Mouse (Mus musculus): ENCODE measurements around the gene Mtus2. TPM values are rescaled to one million over a fixed set of nuclear protein-coding genes. Genes with fewer than 3 reads are reported as not detected.

The Mtus2 gene
- polyA plus RNA-seq, 1 experiment from 2014 or later, result 15.8 TPM

DNA sequence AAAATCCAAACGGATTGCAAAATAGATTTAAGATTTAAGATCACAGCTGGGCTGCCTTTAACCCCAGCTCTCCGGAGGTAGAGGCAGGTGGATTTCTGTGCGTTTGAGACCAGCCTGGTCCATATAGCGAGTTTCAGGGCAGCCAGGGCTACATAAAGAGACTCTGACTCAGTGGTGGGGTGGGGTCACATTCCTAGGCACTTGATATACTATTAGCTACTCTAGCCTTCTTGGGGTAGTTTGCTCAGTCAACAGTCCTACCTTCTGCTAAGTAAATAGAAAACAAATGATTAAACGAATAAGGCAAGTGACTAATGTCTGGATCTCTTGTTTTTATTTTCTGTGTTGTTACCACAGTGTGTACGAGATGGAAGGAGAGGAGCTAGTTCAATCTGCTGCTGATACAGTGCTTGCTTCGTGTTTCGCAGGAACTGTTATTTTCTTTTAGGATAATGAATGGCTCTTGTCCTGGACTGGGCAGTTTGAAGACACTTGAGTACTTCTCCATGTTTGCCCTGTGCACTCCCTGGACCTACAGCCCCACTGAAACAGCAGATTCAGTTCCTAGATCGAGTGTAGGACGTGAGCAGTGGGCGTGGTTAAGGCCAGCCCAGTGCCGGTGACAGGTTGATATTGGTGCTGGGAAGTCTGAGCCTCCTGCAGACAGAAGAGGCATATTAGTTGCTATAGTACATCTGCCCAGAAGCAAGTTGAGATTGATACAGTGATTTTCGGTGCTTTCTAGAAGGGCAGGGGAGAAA lies 6.9 kb downstream of the Mtus2 start:
- H3K27ac ChIP-seq (ENCODE audit: low read depth, low read length), result no peak overlapping the region
- no peak overlapping the region for H3K9ac ChIP-seq (ENCODE audit: low read depth, low read length)
- H3K4me3 ChIP-seq (ENCODE audit: low read depth, low read length), result peak overlapping the region; percentile 17; the same call in 1 of the 2 replicates
- WGBS, result 37% methylated on average over 13 of the region's 13 CpGs
- TF ChIP-seq CTCF (IDR thresholded peaks at IDR 0.05; ENCODE audit: low read depth), result no peak
- no peaks in the 10 kb centered on the region for H3K36me3 ChIP-seq (ENCODE audit: control insufficient read depth, insufficient read depth)
- peak overlapping the region; percentile 58 for H3K4me2 ChIP-seq (replicated peaks; ENCODE audit: low read depth)
- ATAC-seq, result no peak
- H3K9me3 ChIP-seq (ENCODE audit: control insufficient read depth), result no peaks in the 10 kb centered on the region
- H3K4me1 ChIP-seq (replicated peaks; ENCODE audit: control insufficient read depth, insufficient read depth, low read length), result no peaks in the 10 kb centered on the region
- no peaks in the 10 kb centered on the region for H3K27me3 ChIP-seq (replicated peaks; ENCODE audit: control insufficient read depth, insufficient read depth, low read length)

DNA sequence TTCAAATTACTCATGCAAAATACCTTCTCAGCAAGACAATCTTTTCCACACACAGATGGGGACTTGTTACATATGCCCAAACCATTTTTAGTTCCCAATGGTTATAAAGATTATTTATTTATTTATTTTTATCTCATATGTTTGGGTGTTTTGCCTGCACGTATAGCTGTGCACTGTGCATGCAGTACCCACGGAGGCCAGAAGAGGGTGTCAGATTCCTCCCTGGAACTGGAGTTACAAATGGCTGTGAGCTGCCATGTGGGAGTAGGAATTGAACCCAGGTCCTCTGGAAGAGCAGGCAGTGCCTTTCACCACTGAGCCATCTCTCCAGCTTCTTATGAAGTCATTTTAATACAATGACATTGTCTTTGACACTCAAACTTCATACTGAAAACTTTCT lies 7.7 kb downstream of the Mtus2 start:
- H3K4me2 ChIP-seq (replicated peaks; ENCODE audit: low read depth), result peak overlapping the region; percentile 58
- WGBS, result 41% methylated on average over 2 of the region's 2 CpGs
- H3K9ac ChIP-seq (ENCODE audit: low read depth, low read length), result no peak overlapping the region
- no peaks in the 10 kb centered on the region for H3K4me1 ChIP-seq (replicated peaks; ENCODE audit: control insufficient read depth, insufficient read depth, low read length)
- H3K9me3 ChIP-seq (ENCODE audit: control insufficient read depth), result no peaks in the 10 kb centered on the region
- H3K36me3 ChIP-seq (ENCODE audit: control insufficient read depth, insufficient read depth), result no peaks in the 10 kb centered on the region
- no peak for ATAC-seq
- no peak overlapping the region for H3K4me3 ChIP-seq (ENCODE audit: low read depth, low read length)
- TF ChIP-seq CTCF (IDR thresholded peaks at IDR 0.05; ENCODE audit: low read depth), result peak; percentile 70
- H3K27me3 ChIP-seq (replicated peaks; ENCODE audit: control insufficient read depth, insufficient read depth, low read length), result no peaks in the 10 kb centered on the region
- H3K27ac ChIP-seq (ENCODE audit: low read depth, low read length), result no peak overlapping the region

DNA sequence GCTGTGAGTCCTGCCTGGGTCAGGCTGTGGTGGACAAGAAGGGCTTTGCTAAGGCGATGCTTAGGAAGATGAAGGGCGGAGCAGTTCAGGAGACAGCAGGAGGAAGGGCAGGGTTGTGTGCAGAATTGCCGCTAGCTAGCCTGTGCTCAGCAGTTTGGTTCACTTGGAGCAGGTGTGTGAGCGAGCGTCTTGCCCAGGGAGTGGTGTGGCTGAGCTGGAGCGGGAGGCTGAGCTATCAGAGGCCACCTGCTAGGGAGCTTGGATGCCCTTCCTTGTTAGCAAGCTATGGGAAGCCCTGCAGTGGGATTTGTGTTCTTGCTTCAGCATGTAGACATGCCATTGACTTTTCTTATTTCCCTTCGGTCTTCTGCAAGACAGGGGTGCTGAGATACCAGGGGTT lies 9.5 kb downstream of the Mtus2 start:
- Histone ChIP-seq H3K4me2 (replicated peaks; ENCODE audit: low read depth) (no peak overlapping the region), H3K9me3 (ENCODE audit: control insufficient read depth) (no peaks in the 10 kb centered on the region), H3K9ac (ENCODE audit: low read depth, low read length) (no peak overlapping the region), H3K27me3 (replicated peaks; ENCODE audit: control insufficient read depth, insufficient read depth, low read length) (no peaks in the 10 kb centered on the region), H3K4me3 (ENCODE audit: low read depth, low read length) (no peak overlapping the region), H3K36me3 (ENCODE audit: control insufficient read depth, insufficient read depth) (no peaks in the 10 kb centered on the region), H3K27ac (ENCODE audit: low read depth, low read length) (no peak overlapping the region), H3K4me1 (replicated peaks; ENCODE audit: control insufficient read depth, insufficient read depth, low read length) (no peaks in the 10 kb centered on the region)
- ATAC-seq, result no peak
- no peak for TF ChIP-seq CTCF (IDR thresholded peaks at IDR 0.05; ENCODE audit: low read depth)
- 65% methylated on average over 7 of the region's 7 CpGs for WGBS

DNA sequence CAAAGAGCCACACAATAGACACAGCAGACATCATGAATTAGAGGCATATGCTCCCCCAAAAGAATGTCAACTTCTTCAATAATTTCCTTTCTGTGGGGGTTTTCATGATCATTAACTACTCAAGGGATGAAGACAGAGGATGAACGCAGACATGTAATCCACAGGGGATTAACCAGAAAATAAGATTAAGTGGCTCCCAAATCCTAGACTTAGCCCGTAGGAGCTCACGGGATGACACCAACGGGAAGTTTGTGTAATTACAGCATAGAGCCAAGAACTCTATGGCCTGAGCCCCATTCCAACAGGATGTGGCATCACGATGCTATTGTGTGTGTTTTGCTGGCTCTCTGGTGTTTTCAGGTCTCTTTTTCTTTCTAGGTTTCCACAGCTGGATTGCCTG lies 12.4 kb downstream of the Mtus2 start:
- H3K4me2 ChIP-seq (replicated peaks; ENCODE audit: low read depth), result no peak overlapping the region
- H3K9ac ChIP-seq (ENCODE audit: low read depth, low read length), result no peak overlapping the region
- 86% methylated on average over 5 of the region's 5 CpGs for WGBS

DNA sequence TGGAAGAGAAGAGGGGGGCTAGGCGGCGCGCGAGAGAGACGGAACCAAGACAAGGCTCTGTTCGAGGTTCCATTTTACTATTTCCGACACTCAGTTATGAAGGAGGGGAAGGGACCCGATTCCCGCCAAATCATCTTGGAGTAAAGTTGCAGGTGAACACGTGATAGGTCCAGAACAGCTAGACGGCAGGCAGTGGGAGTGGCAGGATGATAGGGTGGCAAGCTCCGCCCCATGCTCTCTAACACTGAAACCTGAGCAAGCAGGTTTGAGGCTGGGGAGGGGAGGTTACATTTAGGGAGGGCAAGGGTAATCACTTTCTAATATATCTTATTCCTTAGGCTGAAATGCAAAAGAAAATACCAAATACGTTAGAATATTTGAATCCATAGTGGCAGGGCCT lies 18.9 kb downstream of the Mtus2 start:
- Histone ChIP-seq H3K27ac (ENCODE audit: low read depth, low read length) (no peak overlapping the region), H3K4me3 (ENCODE audit: low read depth, low read length) (no peak overlapping the region), H3K4me2 (replicated peaks; ENCODE audit: low read depth) (no peak overlapping the region), H3K4me1 (replicated peaks; ENCODE audit: control insufficient read depth, insufficient read depth, low read length) (no peaks in the 10 kb centered on the region), H3K27me3 (replicated peaks; ENCODE audit: control insufficient read depth, insufficient read depth, low read length) (no peaks in the 10 kb centered on the region), H3K9ac (ENCODE audit: low read depth, low read length) (no peak overlapping the region), H3K36me3 (ENCODE audit: control insufficient read depth, insufficient read depth) (no peaks in the 10 kb centered on the region), H3K9me3 (ENCODE audit: control insufficient read depth) (no peaks in the 10 kb centered on the region)
- no peak for ATAC-seq
- 57% methylated on average over 13 of the region's 13 CpGs for WGBS
- no peak for TF ChIP-seq CTCF (IDR thresholded peaks at IDR 0.05; ENCODE audit: low read depth)

More for the DNA sequence above, 12.4 kb downstream of the Mtus2 start:
- no peak for TF ChIP-seq CTCF (IDR thresholded peaks at IDR 0.05; ENCODE audit: low read depth)
- no peaks in the 10 kb centered on the region for H3K4me1 ChIP-seq (replicated peaks; ENCODE audit: control insufficient read depth, insufficient read depth, low read length)
- no peak overlapping the region for H3K4me3 ChIP-seq (ENCODE audit: low read depth, low read length)
- H3K9me3 ChIP-seq (ENCODE audit: control insufficient read depth), result no peaks in the 10 kb centered on the region
- H3K27ac ChIP-seq (ENCODE audit: low read depth, low read length), result no peak overlapping the region
- ATAC-seq, result no peak
- H3K36me3 ChIP-seq (ENCODE audit: control insufficient read depth, insufficient read depth), result no peaks in the 10 kb centered on the region
- H3K27me3 ChIP-seq (replicated peaks; ENCODE audit: control insufficient read depth, insufficient read depth, low read length), result no peaks in the 10 kb centered on the region

DNA sequence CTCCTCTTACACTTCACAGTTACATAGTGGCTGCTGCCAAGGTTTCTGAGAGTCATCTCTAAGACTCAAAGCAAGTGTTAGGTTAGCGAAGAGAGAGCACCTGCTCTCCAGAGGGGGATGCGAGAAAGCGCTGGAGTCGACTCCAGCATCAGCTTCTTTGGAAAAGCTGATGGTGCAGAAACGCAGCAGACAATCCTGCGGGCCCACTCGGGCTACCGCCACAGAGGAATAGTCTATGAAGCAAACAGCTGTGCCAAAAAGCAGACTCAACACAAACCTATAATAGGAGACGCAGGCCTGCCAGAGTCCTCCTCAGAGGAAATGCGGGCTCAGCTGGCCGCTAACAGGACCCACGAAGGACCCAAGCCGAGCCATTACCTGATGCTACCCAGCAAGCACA lies 23.5 kb downstream of the Mtus2 start:
- ATAC-seq, result no peak
- no peak overlapping the region for H3K9ac ChIP-seq (ENCODE audit: low read depth, low read length)
- no peak overlapping the region for H3K27ac ChIP-seq (ENCODE audit: low read depth, low read length)
- H3K36me3 ChIP-seq (ENCODE audit: control insufficient read depth, insufficient read depth), result no peaks in the 10 kb centered on the region
- H3K4me3 ChIP-seq (ENCODE audit: low read depth, low read length), result no peak overlapping the region
- H3K4me1 ChIP-seq (replicated peaks; ENCODE audit: control insufficient read depth, insufficient read depth, low read length), result no peaks in the 10 kb centered on the region
- no peaks in the 10 kb centered on the region for H3K9me3 ChIP-seq (ENCODE audit: control insufficient read depth)
- no peaks in the 10 kb centered on the region for H3K27me3 ChIP-seq (replicated peaks; ENCODE audit: control insufficient read depth, insufficient read depth, low read length)
- no peak overlapping the region for H3K4me2 ChIP-seq (replicated peaks; ENCODE audit: low read depth)
- no peak for TF ChIP-seq CTCF (IDR thresholded peaks at IDR 0.05; ENCODE audit: low read depth)
- WGBS, result 88% methylated on average over 13 of the region's 13 CpGs

All from intestine, postnatal 0 days (tissue).